Mouse (Mus musculus) cerebellum, adult 2 months (tissue): ENCODE results near the gene Ano8. TPM values are rescaled to one million over a fixed set of nuclear protein-coding genes. Genes with fewer than 3 reads are reported as not detected.
A peak's percentile ranks its signal among the peaks of the same experiment; 100 is the strongest.

Source experiments
- DNase-seq, 2 experiments: peaks; one replicate each; pipeline ENCODE4 v3.0.0; 2021
- H3K27ac ChIP-seq: fragments of 200-500 bp; 2 replicates; pipeline ENCODE4 v1.5.1; 2012; ENCODE audit warnings: low read length, control low read depth, inconsistent platforms; ENCODE audit not compliant: insufficient read depth
- H3K27me3 ChIP-seq: fragments of 200-500 bp; 2 replicates; pipeline ENCODE4 v1.6.1; 2012; ENCODE audit warnings: inconsistent platforms, mild to moderate bottlenecking, low read length, moderate library complexity; ENCODE audit not compliant: control insufficient read depth, insufficient read depth
- H3K4me1 ChIP-seq: fragments of 200-500 bp; 2 replicates; pipeline ENCODE4 v1.6.1; 2011; ENCODE audit warnings: low read length; ENCODE audit not compliant: control insufficient read depth, insufficient read depth
- H3K4me3 ChIP-seq: fragments of 200-500 bp; replicated peaks from 2 replicates; pipeline ENCODE3; 2011; ENCODE audit warnings: mild to moderate bottlenecking, low read depth, low read length, control low read depth; ENCODE audit not compliant: insufficient read depth
- CTCF ChIP-seq: fragments of 200-500 bp; IDR thresholded peaks from 2 replicates; pipeline ENCODE4 v1.5.1; 2011; ENCODE audit warnings: low read depth, mild to moderate bottlenecking, control low read depth, low read length, moderate library complexity, borderline replicate concordance; ENCODE audit not compliant: insufficient read depth
- POLR2A ChIP-seq: fragments of 200-500 bp; IDR thresholded peaks from 2 replicates; pipeline ENCODE4 v1.6.1; 2011; ENCODE audit warnings: low read length, control low read depth, borderline replicate concordance; ENCODE audit not compliant: insufficient read depth
- WGBS: fragments of 180-500 bp; shearing (Covaris S2); methylation state at CpG from one replicate; pipeline ENCODE4 v1.1.7; 2018; 5-methylcytosine and 5-hydroxymethylcytosine counted together
- polyA plus RNA-seq: library from polyadenylated mRNA; depleted of rRNA; stranded (reverse); fragments of >200 nt; gene quantifications from 2 replicates; pipeline ENCODE4 v1.2.3, GENCODE M21; 2012

Gene Ano8
- polyA plus RNA-seq, 1 experiment: 76.2 TPM

DNA sequence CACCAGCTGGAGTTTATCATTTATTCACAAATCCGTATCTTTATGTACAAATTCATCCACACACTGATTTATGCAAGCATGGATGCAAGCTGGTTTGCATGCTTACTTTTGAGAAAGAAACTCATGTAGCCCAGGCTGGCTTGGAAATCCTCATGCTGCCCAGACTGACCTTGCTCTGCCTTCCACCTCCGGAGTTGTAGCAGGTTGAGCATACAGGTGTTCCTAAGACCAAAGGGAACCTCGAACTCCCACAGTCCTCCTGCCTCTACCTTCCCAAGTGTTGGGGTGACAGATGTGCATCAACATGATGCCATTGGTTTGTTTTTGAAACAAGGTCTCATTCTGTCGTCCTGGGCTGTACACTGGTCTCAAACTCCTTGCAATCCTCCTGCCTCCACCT, 23.6 kb downstream of the Ano8 start:
- no peaks in the 10 kb centered on the region for H3K27me3 ChIP-seq
- whole genome bisulfite sequencing: 26% methylated on average over 4 of the region's 4 CpGs
- H3K4me1 ChIP-seq: peaks cover 32% of the 10 kb centered on the region
- H3K27ac ChIP-seq: peak overlapping the region; percentile 92; the same call in 1 of the 2 replicates
- no peak for DNase-seq
- H3K4me3 ChIP-seq: peak overlapping the region; percentile 77
- no peak for TF ChIP-seq CTCF
- no peak for TF ChIP-seq POLR2A

DNA sequence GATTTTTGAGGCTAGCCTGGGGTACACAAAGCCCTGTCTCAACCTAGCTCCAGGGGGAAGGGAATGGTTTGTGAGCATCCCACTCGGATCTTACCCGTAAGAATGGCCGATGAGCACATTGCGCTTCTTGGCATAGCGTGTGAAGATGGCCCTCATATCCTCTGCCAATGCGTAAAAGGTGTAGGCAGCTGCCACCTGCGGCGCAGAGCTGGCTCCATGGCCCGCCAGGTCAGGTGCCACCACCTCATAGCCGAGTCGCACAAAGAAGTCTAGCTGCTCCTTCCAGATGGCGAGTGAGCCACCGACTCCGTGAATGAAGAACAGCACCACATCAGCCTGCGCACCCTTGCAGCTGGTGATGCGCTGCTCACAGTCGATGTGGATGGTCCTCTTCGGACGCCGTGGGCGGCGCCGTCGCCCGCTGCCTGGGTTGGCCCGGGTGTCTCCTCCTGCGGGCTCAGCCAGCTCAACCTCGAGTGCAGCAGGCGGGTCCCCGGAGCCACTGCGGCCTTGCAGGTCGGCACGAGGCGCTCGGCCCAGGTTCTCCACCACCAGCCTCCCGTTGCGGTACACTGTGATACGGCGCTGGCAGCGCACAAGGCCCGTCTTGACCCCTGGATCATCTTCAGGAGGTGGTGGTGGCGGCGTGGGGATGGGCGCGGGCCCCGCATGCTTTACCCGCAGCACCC, 24.5 kb downstream of the Ano8 start:
- H3K4me1 ChIP-seq: peaks cover 37% of the 10 kb centered on the region
- no peaks in the 10 kb centered on the region for H3K27me3 ChIP-seq
- DNase-seq: peak; percentile 58 to 64
- peak overlapping the region; percentile 77 for H3K4me3 ChIP-seq
- no peak overlapping the region for H3K27ac ChIP-seq
- WGBS: 50% methylated on average over 47 of the region's 47 CpGs
- no peak for TF ChIP-seq CTCF
- no peak for TF ChIP-seq POLR2A

DNA sequence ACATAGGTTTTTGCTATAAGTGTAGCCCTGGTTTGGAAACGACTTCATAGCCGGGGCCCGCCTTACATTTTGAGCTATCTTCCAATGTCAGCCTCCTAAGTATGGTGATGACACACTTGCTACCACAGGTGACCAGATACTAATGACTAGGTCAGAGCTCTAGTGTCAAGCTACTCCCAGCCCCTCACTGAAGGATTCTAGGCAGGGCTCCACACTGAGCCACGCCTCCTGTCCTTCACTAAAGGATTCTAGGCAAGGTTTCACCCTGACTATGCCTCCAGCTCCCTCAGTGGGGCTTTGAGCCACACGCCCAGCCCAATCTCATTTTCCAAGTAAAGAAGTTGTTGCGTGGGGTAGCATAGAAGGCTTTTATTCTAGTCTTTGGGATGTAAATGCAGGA, 25.0 kb downstream of the Ano8 start:
- H3K4me1 ChIP-seq: peaks cover 37% of the 10 kb centered on the region
- WGBS: 77% methylated on average over 6 of the region's 6 CpGs
- no peak overlapping the region for H3K4me3 ChIP-seq
- TF ChIP-seq POLR2A (no peak), CTCF (no peak)
- H3K27me3 ChIP-seq: no peaks in the 10 kb centered on the region
- H3K27ac ChIP-seq: no peak overlapping the region
- DNase-seq: peak in 1 of 2 experiments; percentile 20

DNA sequence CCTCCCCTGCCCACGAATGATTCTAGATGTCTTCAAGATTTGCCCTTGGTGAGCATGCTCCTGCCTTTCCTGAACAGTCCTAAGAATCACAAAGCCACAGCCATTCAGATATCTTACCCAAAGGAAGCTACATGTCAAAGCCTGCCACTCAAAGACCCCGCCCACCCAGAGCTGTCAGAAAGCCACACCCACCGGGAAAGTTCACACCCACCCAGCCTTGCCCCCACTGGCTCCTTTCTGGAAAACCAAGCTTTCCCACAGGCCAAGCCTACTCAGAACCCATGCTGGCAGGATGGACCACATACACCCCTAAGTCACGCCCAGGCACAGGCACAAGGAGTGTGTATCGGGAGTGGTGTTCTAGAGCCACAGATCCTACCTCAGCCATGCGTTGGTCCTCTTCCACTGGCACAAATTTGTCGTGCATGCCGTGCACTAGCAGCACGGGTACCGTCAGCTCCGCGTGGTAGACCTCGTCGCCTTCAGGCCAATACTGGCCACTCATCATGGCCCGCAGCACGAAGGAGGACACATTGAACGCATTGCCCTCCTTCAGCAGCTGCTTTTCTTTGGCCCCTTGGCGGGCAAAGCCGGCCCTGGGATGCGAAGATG, 28.0 kb downstream of the Ano8 start:
- peaks cover 34% of the 10 kb centered on the region for H3K4me1 ChIP-seq
- no peak overlapping the region for H3K27ac ChIP-seq
- H3K27me3 ChIP-seq: no peaks in the 10 kb centered on the region
- no peak for DNase-seq
- 78% methylated on average over 20 of the region's 20 CpGs for WGBS
- H3K4me3 ChIP-seq: no peak overlapping the region
- TF ChIP-seq POLR2A: no peak
- TF ChIP-seq CTCF: no peak

DNA sequence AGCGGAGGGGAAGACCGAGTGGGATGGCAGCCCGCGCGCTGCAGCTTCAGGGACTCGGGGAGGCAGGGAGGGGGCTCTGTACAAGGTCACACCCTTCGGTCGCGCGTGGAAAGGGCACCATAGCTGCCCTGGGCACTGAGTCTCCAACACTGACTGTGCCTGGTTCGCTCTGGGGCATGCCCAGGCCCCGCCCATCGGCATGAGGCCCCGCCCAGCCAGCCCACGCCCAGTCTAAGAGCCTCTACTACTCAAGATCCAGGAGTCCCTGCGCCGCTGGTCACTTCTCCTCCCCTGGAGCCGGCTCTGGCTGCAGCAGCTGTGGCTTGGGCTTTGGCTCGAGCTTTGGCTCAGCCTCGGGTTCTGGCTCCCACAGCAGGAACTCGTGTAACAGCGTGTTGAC, 28.9 kb downstream of the Ano8 start:
- Histone ChIP-seq H3K27me3 (no peaks in the 10 kb centered on the region), H3K4me1 (peaks cover 31% of the 10 kb centered on the region), H3K27ac (no peak overlapping the region), H3K4me3 (no peak overlapping the region)
- DNase-seq: peak in 1 of 2 experiments; percentile 33
- WGBS: 45% methylated on average over 22 of the region's 22 CpGs
- TF ChIP-seq POLR2A: no peak
- no peak for TF ChIP-seq CTCF

DNA sequence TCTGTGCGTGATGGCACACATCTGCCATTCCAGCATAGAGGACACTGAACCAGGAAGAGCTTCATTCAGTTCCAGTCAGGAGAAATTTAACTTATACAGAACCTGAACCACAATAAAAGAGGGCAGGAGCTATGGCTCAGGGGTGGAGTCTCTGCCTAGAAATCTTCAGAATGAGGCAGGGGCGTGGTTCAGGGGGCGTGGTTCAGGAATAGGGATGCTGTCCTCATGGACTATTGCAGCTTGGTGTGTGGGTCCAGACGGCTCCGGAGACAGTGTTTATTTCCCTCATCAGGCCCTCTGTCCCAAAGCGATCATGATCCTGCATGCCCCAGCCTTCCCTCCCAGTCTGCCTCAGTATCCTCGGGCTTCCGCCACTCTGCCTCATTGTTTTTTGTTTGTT, 31.1 kb downstream of the Ano8 start:
- Histone ChIP-seq H3K27me3 (no peaks in the 10 kb centered on the region), H3K27ac (no peak overlapping the region), H3K4me1 (peaks cover 23% of the 10 kb centered on the region), H3K4me3 (no peak overlapping the region)
- no peak for DNase-seq
- TF ChIP-seq CTCF (no peak), POLR2A (no peak)
- WGBS: 83% methylated on average over 8 of the region's 8 CpGs

DNA sequence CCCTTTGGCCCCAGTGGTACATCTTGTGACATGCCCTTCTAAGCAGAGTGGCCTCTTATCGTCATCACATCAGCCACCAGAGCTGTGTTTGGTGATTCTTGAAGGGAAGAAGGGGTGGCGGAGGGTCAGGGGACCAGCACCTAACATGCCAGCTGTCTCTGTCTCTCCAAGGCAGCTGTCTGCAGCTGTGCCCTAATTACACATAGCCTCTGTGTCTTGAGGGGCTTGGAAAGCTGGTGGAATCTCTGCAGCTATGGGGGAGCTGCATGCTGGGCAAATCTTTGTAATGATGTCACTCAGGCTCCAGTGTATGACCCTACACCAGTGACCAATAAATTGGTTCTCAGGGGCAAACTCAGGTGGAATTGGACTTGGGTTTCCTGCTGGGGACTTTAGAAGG, 33.1 kb downstream of the Ano8 start:
- no peak for DNase-seq

DNA sequence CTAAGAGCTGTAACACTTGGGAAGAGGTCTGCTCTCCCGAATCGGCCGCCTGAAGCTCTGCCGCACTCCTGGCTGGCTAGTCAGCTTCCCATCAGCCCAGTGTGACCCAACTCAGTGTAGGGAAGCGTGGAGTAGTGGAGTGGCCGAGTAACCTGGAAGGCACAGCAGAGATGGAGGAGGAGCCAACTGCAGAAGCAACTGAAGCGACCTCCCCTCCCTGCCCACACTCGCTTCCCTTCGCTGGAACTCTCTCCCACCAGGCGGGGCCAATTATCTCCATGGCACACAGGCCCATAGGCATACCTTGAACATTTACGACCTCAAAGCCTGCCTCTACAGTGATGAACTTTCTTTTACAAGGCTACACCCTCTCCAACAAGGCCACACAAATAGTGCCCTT, 34.0 kb downstream of the Ano8 start:
- TF ChIP-seq POLR2A (no peak), CTCF (no peak)
- Histone ChIP-seq H3K4me3 (no peak overlapping the region), H3K27ac (no peak overlapping the region), H3K27me3 (no peaks in the 10 kb centered on the region), H3K4me1 (peaks cover 3% of the 10 kb centered on the region)
- WGBS: 59% methylated on average over 11 of the region's 11 CpGs
- DNase-seq: no peak

More for the DNA sequence above, 33.1 kb downstream of the Ano8 start:
- peaks cover 8% of the 10 kb centered on the region for H3K4me1 ChIP-seq
- no peak overlapping the region for H3K27ac ChIP-seq
- no peak for TF ChIP-seq POLR2A
- no peak for TF ChIP-seq CTCF
- H3K27me3 ChIP-seq: no peaks in the 10 kb centered on the region
- 88% methylated on average over 2 of the region's 2 CpGs for WGBS
- no peak overlapping the region for H3K4me3 ChIP-seq
